Mouse (Mus musculus): ENCODE measurements around the gene Sp2. TPM values are rescaled to one million over a fixed set of nuclear protein-coding genes. Genes with fewer than 3 reads are reported as not detected.

The Sp2 gene
- polyA plus RNA-seq, 1 experiment from 2014 or later: 12.9 TPM

GRCm38 (mm10) chr11:96933562-96934276 lies 49.0 kb downstream of the Sp2 start:
- Histone ChIP-seq H3K9ac (no peak overlapping the region), H3K4me2 (no peak overlapping the region), H3K36me3 (no peaks in the 10 kb centered on the region), H3K9me3 (replicated peaks) (no peaks in the 10 kb centered on the region), H3K4me1 (replicated peaks) (peaks cover 19% of the 10 kb centered on the region), H3K27ac (no peak overlapping the region), H3K27me3 (peaks cover 18% of the 10 kb centered on the region), H3K4me3 (no peak overlapping the region)
- ATAC-seq (replicated peaks; ENCODE audit: insufficient number of reproducible peaks, insufficient read depth, low FRiP score, low read depth): no peak
- 82% methylated on average over 13 of the region's 13 CpGs for WGBS

GRCm38 (mm10) chr11:96931327-96932062 lies 51.3 kb downstream of the Sp2 start:
- H3K4me3 ChIP-seq: no peak overlapping the region
- H3K4me1 ChIP-seq (replicated peaks): peaks cover 16% of the 10 kb centered on the region
- H3K9me3 ChIP-seq (replicated peaks): no peaks in the 10 kb centered on the region
- H3K9ac ChIP-seq: no peak overlapping the region
- H3K27ac ChIP-seq: no peak overlapping the region
- WGBS: 38% methylated on average over 8 of the region's 8 CpGs
- ATAC-seq (replicated peaks; ENCODE audit: insufficient number of reproducible peaks, insufficient read depth, low FRiP score, low read depth): no peak
- peaks cover 30% of the 10 kb centered on the region for H3K27me3 ChIP-seq
- H3K4me2 ChIP-seq: no peak overlapping the region
- no peaks in the 10 kb centered on the region for H3K36me3 ChIP-seq

- ATAC-seq (replicated peaks; ENCODE audit: insufficient number of reproducible peaks, insufficient read depth, low FRiP score, low read depth): no peak
- Histone ChIP-seq H3K27me3 (peaks cover 30% of the 10 kb centered on the region), H3K9me3 (replicated peaks) (no peaks in the 10 kb centered on the region), H3K9ac (no peak overlapping the region), H3K36me3 (no peaks in the 10 kb centered on the region), H3K4me2 (no peak overlapping the region), H3K4me3 (0 out of 2 replicates have a peak overlapping the region, but pooled peaks have one; percentile 4), H3K4me1 (replicated peaks) (peaks cover 16% of the 10 kb centered on the region), H3K27ac (no peak overlapping the region)
- WGBS: 56% methylated on average over 9 of the region's 9 CpGs
Measured at GRCm38 (mm10) chr11:96929766-96930331, 52.9 kb downstream of the Sp2 start.

GRCm38 (mm10) chr11:96929096-96929765 lies 53.5 kb downstream of the Sp2 start:
- H3K36me3 ChIP-seq: no peaks in the 10 kb centered on the region
- peaks cover 12% of the 10 kb centered on the region for H3K4me1 ChIP-seq (replicated peaks)
- 16% methylated on average over 13 of the region's 13 CpGs for WGBS
- peak; percentile 8; the same call in 1 of the 2 replicates for ATAC-seq (replicated peaks; ENCODE audit: insufficient number of reproducible peaks, insufficient read depth, low FRiP score, low read depth)
- H3K4me3 ChIP-seq: 0 out of 2 replicates have a peak overlapping the region, but pooled peaks have one; percentile 4
- H3K4me2 ChIP-seq: no peak overlapping the region
- no peak overlapping the region for H3K9ac ChIP-seq
- H3K9me3 ChIP-seq (replicated peaks): no peaks in the 10 kb centered on the region
- H3K27ac ChIP-seq: no peak overlapping the region
- H3K27me3 ChIP-seq: peaks cover 30% of the 10 kb centered on the region

DNA sequence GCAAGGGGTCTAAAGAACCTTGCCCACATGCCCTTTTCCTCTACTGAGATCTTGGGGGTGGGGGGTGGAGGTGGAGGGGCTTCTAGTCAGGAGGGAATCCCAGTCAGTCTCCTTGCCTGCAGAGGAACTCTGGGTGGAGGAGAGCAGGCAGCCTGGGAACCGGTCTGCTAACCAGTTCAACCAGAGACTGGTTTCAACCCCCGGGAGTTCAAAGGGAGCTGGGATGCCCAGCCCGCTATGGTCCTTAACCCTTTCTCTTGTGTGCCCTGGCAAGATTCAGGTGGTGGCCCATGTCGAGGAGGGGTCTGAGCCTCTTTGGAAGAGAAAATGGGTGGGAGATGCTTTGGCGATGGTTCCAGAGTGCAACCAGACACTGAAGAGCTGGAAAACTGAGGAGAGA lies 54.1 kb downstream of the Sp2 start:
- H3K9me3 ChIP-seq (replicated peaks): no peaks in the 10 kb centered on the region
- peaks cover 30% of the 10 kb centered on the region for H3K27me3 ChIP-seq
- no peak overlapping the region for H3K4me3 ChIP-seq
- peaks cover 11% of the 10 kb centered on the region for H3K4me1 ChIP-seq (replicated peaks)
- H3K27ac ChIP-seq: no peak overlapping the region
- no peak overlapping the region for H3K9ac ChIP-seq
- H3K36me3 ChIP-seq: no peaks in the 10 kb centered on the region
- ATAC-seq (replicated peaks; ENCODE audit: insufficient number of reproducible peaks, insufficient read depth, low FRiP score, low read depth): no peak
- no peak overlapping the region for H3K4me2 ChIP-seq
- WGBS: 14% methylated on average over 5 of the region's 5 CpGs

DNA sequence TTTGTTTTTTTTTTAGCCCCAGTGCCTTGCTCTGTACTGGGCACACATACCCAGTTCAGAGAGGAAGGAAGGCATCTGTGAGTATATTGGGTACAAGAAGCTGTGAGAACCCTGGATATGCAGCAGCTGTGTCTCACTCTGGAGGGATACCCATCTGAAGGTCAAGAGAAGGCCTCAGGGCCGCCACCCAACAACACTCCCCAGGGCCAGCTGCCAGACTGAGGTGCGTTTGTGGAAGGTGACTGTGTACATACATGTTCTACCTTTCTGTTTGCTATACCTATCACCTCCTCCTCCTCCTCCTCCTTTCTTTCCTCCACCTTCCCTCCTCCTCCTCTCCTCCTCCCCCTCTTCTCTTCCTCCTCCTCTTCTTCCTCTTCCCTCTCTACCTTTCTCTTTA lies 54.7 kb downstream of the Sp2 start, which contains the start of gene Prr15l:
Gene Prr15l, plus strand, starts transcription at position 17 of the 400 bp plus-strand sequence.
- H3K4me1 ChIP-seq (replicated peaks): peaks cover 9% of the 10 kb centered on the region
- no peaks in the 10 kb centered on the region for H3K36me3 ChIP-seq
- H3K4me2 ChIP-seq: no peak within 1 kb of the TSS
- no peak for ATAC-seq (replicated peaks; ENCODE audit: insufficient number of reproducible peaks, insufficient read depth, low FRiP score, low read depth)
- H3K9me3 ChIP-seq (replicated peaks): no peaks in the 10 kb centered on the region
- H3K9ac ChIP-seq: no peak within 1 kb of the TSS
- 58% methylated on average over 2 of the region's 2 CpGs for WGBS
- H3K27ac ChIP-seq: no peak within 1 kb of the TSS
- no peak within 1 kb of the TSS for H3K4me3 ChIP-seq
- peaks cover 30% of the 10 kb centered on the region for H3K27me3 ChIP-seq

DNA sequence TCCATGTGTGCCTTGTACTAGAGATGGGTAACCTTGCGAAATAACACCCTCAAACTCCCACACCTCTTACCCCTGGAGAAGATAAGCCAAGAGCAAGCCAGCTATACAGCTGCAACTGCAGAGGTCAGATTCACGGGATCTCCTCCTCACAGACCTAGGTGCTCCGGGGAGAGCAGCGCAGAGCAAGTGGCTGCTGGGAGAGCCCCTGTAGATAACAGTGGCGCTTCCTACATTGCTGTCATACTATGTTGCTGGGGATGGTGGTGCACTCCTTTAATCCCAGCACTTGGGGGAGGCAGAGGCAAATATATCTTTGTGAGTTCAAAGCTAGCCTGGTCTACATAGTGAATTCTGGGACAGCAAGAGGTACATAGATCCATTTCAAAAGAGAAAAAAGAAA lies 56.2 kb downstream of the Sp2 start:
- no peak overlapping the region for H3K4me3 ChIP-seq

GRCm38 (mm10) chr11:96925469-96926148 lies 57.1 kb downstream of the Sp2 start:
- H3K9ac ChIP-seq: no peak overlapping the region
- H3K4me1 ChIP-seq (replicated peaks): 0 out of 2 replicates have a peak, but pooled peaks cover 4% of the 10 kb centered on the region
- H3K27ac ChIP-seq: no peak overlapping the region
- no peaks in the 10 kb centered on the region for H3K36me3 ChIP-seq
- H3K4me3 ChIP-seq: no peak overlapping the region
- peaks cover 27% of the 10 kb centered on the region for H3K27me3 ChIP-seq
- WGBS: 84% methylated on average over 12 of the region's 12 CpGs
- H3K4me2 ChIP-seq: no peak overlapping the region
- no peaks in the 10 kb centered on the region for H3K9me3 ChIP-seq (replicated peaks)
- no peak for ATAC-seq (replicated peaks; ENCODE audit: insufficient number of reproducible peaks, insufficient read depth, low FRiP score, low read depth)

More for the DNA sequence above, 56.2 kb downstream of the Sp2 start:
- Histone ChIP-seq H3K36me3 (no peaks in the 10 kb centered on the region), H3K9ac (no peak overlapping the region), H3K9me3 (replicated peaks) (no peaks in the 10 kb centered on the region), H3K27ac (no peak overlapping the region), H3K27me3 (peaks cover 30% of the 10 kb centered on the region), H3K4me2 (no peak overlapping the region), H3K4me1 (replicated peaks) (peaks cover 6% of the 10 kb centered on the region)
- ATAC-seq (replicated peaks; ENCODE audit: insufficient number of reproducible peaks, insufficient read depth, low FRiP score, low read depth): no peak
- 69% methylated on average over 5 of the region's 5 CpGs for WGBS

GRCm38 (mm10) chr11:96924861-96925260 lies 57.9 kb downstream of the Sp2 start:
- H3K4me2 ChIP-seq: no peak overlapping the region
- H3K36me3 ChIP-seq: no peaks in the 10 kb centered on the region
- H3K27ac ChIP-seq: no peak overlapping the region
- H3K27me3 ChIP-seq: peaks cover 24% of the 10 kb centered on the region
- no peak overlapping the region for H3K4me3 ChIP-seq
- H3K9me3 ChIP-seq (replicated peaks): no peaks in the 10 kb centered on the region
- no peak for ATAC-seq (replicated peaks; ENCODE audit: insufficient number of reproducible peaks, insufficient read depth, low FRiP score, low read depth)
- H3K9ac ChIP-seq: no peak overlapping the region
- 0 out of 2 replicates have a peak, but pooled peaks cover 4% of the 10 kb centered on the region for H3K4me1 ChIP-seq (replicated peaks)
- 72% methylated on average over 11 of the region's 11 CpGs for WGBS

GRCm38 (mm10) chr11:96919003-96919402 lies 63.8 kb downstream of the Sp2 start:
- no peak overlapping the region for H3K9ac ChIP-seq
- no peaks in the 10 kb centered on the region for H3K9me3 ChIP-seq (replicated peaks)
- WGBS: 42% methylated on average over 6 of the region's 6 CpGs
- H3K27ac ChIP-seq: no peak overlapping the region
- no peaks in the 10 kb centered on the region for H3K27me3 ChIP-seq
- H3K4me2 ChIP-seq: no peak overlapping the region
- ATAC-seq (replicated peaks; ENCODE audit: insufficient number of reproducible peaks, insufficient read depth, low FRiP score, low read depth): no peak
- H3K36me3 ChIP-seq: no peaks in the 10 kb centered on the region
- H3K4me1 ChIP-seq (replicated peaks): peaks cover 13% of the 10 kb centered on the region
- H3K4me3 ChIP-seq: no peak overlapping the region

Measured in heart, embryonic 15.5 days (tissue).